Mouse (Mus musculus): ENCODE measurements around the gene Pkib. TPM values are rescaled to one million over a fixed set of nuclear protein-coding genes. Genes with fewer than 3 reads are reported as not detected.

The Pkib gene
- total RNA-seq, 1 experiment from 2014 or later, result 4.3 TPM

GRCm38 (mm10) chr10:57785552-57785951 is 153.8 kb downstream of the Pkib start:
- ATAC-seq (replicated peaks; ENCODE audit: insufficient number of reproducible peaks, low FRiP score, low TSS enrichment, poor library complexity, severe bottlenecking), result no peak

Other genes starting within 250 kb of the Pkib start
- gene Hsf2, start 145.6 kb upstream of the Pkib start, total RNA-seq (2017), result 39.7 to 42.5 TPM (median 39.8 TPM) in 3 replicates
- 219 to 284 TPM (median 263 TPM) in 3 replicates for gene Serinc1, start 99.5 kb upstream of the Pkib start, total RNA-seq (2017)
- 1.4 TPM in 1 of 3 replicates, not detected in the others for gene Fabp7, start 152.9 kb downstream of the Pkib start, total RNA-seq (2017)
- gene Smpdl3a, start 162.4 kb downstream of the Pkib start, total RNA-seq (2017), result 248 to 540 TPM (median 441 TPM) in 3 replicates

Measured in monocyte, adult 5-6 weeks (primary cell).